Mouse (Mus musculus) hindbrain, embryonic 11.5 days (tissue): Measurements from ENCODE around the gene Slc7a6. TPM values are rescaled to one million over a fixed set of nuclear protein-coding genes. Genes with fewer than 3 reads are reported as not detected.

ENCODE experiments used
- ATAC-seq: fragments of 200-750 bp; cut with Nextera tagmentation; 2 replicates; pipeline ENCODE4 v1.8.0; 2017; ENCODE audit warnings: mild to moderate bottlenecking, moderate TSS enrichment, moderate library complexity; ENCODE audit not compliant: low FRiP score
- DNase-seq: peaks from one replicate; pipeline ENCODE4 v3.0.0-alpha.2; 2015; ENCODE audit warnings: low spot score
- H3K27ac ChIP-seq: fragments of 300-500 bp; sonication (generic); 2 replicates; pipeline ENCODE4 v1.5.1; 2014; ENCODE audit warnings: mild to moderate bottlenecking, low read depth, low read length
- H3K27me3 ChIP-seq: fragments of 300-500 bp; sonication (generic); 2 replicates; pipeline ENCODE4 v1.6.1; 2014; ENCODE audit warnings: mild to moderate bottlenecking, low read length, moderate library complexity, mixed read lengths; ENCODE audit not compliant: control insufficient read depth, insufficient read depth
- H3K36me3 ChIP-seq: fragments of 300-500 bp; sonication (generic); 2 replicates; pipeline ENCODE4 v1.6.1; 2014; ENCODE audit warnings: mild to moderate bottlenecking, low read length, moderate library complexity, mixed read lengths; ENCODE audit not compliant: control insufficient read depth, insufficient read depth
- H3K4me1 ChIP-seq: fragments of 300-500 bp; sonication (generic); replicated peaks from 2 replicates; pipeline ENCODE4 v1.6.1; 2014; ENCODE audit warnings: low read length, mixed read lengths; ENCODE audit not compliant: control insufficient read depth, insufficient read depth
- H3K4me2 ChIP-seq: fragments of 300-500 bp; sonication (generic); replicated peaks from 2 replicates; pipeline ENCODE4 v1.6.1; 2014; ENCODE audit warnings: mild to moderate bottlenecking, low read depth, low read length
- H3K4me3 ChIP-seq: fragments of 300-500 bp; sonication (generic); 2 replicates; pipeline ENCODE4 v1.5.1; 2014; ENCODE audit warnings: low read depth, low read length
- H3K9ac ChIP-seq: fragments of 300-500 bp; sonication (generic); 2 replicates; pipeline ENCODE4 v1.6.1; 2014; ENCODE audit warnings: low read depth, low read length
- H3K9me3 ChIP-seq: fragments of 300-500 bp; sonication (generic); 2 replicates; pipeline ENCODE4 v1.6.1; 2016; ENCODE audit warnings: low read length; ENCODE audit not compliant: control insufficient read depth
- WGBS: fragments of 180-500 bp; shearing (Covaris S2); extraction: QIAGEN DNeasy Blood & Tissue Kit; methylation state at CpG from one replicate; pipeline ENCODE4 v1.1.7; 2014; 5-methylcytosine and 5-hydroxymethylcytosine counted together
- polyA plus RNA-seq: library from polyadenylated mRNA; unstranded; fragments of >200 nt; fragmentation: Nextera tagmentation; extraction: Ambion mirVana; gene quantifications from 2 replicates; pipeline ENCODE4 v1.2.1, GENCODE M21; 2014

Gene Slc7a6
- polyA plus RNA-seq, 1 experiment from 2014 or later, result 84.4 TPM

- Histone ChIP-seq H3K4me3 (peak overlapping the region; percentile 87), H3K36me3 (no peaks in the 10 kb centered on the region), H3K9me3 (no peaks in the 10 kb centered on the region), H3K27me3 (no peaks in the 10 kb centered on the region), H3K4me2 (peak overlapping the region; percentile 86), H3K4me1 (peaks cover 3% of the 10 kb centered on the region; the same call in 1 of the 2 replicates), H3K9ac (peak overlapping the region; percentile 95), H3K27ac (peak overlapping the region; percentile 81)
- DNase-seq, result peak; percentile 78
- 2% methylated on average over 53 of the region's 54 CpGs for WGBS
- peak; percentile 79 for ATAC-seq
Measured at GRCm38 (mm10) chr8:106169017-106169933, 618 bp downstream of the Slc7a6 start.

- Histone ChIP-seq H3K27ac (no peak overlapping the region), H3K4me3 (peak overlapping the region; percentile 87), H3K4me1 (peaks cover 3% of the 10 kb centered on the region; the same call in 1 of the 2 replicates), H3K4me2 (peak overlapping the region; percentile 86), H3K9me3 (no peaks in the 10 kb centered on the region), H3K36me3 (no peaks in the 10 kb centered on the region), H3K9ac (peak overlapping the region; percentile 95), H3K27me3 (no peaks in the 10 kb centered on the region)
- WGBS, result 50% methylated on average over 6 of the region's 6 CpGs
- DNase-seq, result no peak
- ATAC-seq, result no peak
Measured at GRCm38 (mm10) chr8:106169934-106170480, 1.4 kb downstream of the Slc7a6 start.

DNA sequence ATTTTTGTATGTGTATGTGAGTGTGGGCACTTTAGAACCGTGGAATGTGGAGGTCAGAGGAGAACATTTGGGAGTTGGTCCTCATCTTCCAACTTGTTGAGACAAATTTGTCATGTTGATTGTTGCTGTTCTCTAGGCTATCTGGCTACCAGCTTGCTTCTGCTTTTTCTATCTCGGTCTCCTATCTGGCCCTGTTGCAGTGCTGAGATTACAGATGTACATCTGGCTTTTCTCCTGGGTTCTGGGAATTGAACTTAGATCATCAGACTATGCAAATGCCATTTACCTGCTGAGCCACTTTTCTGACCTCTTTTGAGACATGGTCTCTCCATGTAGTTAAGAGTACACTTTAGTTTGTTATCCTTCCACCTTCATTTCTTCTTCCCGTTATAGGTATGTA lies 4.9 kb downstream of the Slc7a6 start:
- H3K36me3 ChIP-seq, result no peaks in the 10 kb centered on the region
- H3K27ac ChIP-seq, result no peak overlapping the region
- H3K4me3 ChIP-seq, result no peak overlapping the region
- no peak overlapping the region for H3K9ac ChIP-seq
- DNase-seq, result no peak
- no peaks in the 10 kb centered on the region for H3K9me3 ChIP-seq
- ATAC-seq, result no peak
- H3K27me3 ChIP-seq, result no peaks in the 10 kb centered on the region
- no peak overlapping the region for H3K4me2 ChIP-seq
- H3K4me1 ChIP-seq, result no peaks in the 10 kb centered on the region
- 92% methylated on average over 3 of the region's 3 CpGs for WGBS

- Histone ChIP-seq H3K9me3 (no peaks in the 10 kb centered on the region), H3K9ac (no peak overlapping the region), H3K27ac (no peak overlapping the region), H3K27me3 (no peaks in the 10 kb centered on the region), H3K4me1 (no peaks in the 10 kb centered on the region), H3K36me3 (no peaks in the 10 kb centered on the region), H3K4me3 (no peak overlapping the region), H3K4me2 (no peak overlapping the region)
- WGBS, result 38% methylated on average over 1 of the region's 1 CpGs
- DNase-seq, result no peak
- ATAC-seq, result no peak
Measured at GRCm38 (mm10) chr8:106176891-106177290, 8.2 kb downstream of the Slc7a6 start.

GRCm38 (mm10) chr8:106177594-106177993 lies 8.9 kb downstream of the Slc7a6 start:
- WGBS, result 73% methylated on average over 1 of the region's 1 CpGs
- Histone ChIP-seq H3K36me3 (no peaks in the 10 kb centered on the region), H3K27ac (no peak overlapping the region), H3K4me1 (no peaks in the 10 kb centered on the region), H3K27me3 (no peaks in the 10 kb centered on the region), H3K9ac (no peak overlapping the region), H3K4me2 (no peak overlapping the region), H3K9me3 (no peaks in the 10 kb centered on the region), H3K4me3 (no peak overlapping the region)
- ATAC-seq, result no peak
- DNase-seq, result no peak

DNA sequence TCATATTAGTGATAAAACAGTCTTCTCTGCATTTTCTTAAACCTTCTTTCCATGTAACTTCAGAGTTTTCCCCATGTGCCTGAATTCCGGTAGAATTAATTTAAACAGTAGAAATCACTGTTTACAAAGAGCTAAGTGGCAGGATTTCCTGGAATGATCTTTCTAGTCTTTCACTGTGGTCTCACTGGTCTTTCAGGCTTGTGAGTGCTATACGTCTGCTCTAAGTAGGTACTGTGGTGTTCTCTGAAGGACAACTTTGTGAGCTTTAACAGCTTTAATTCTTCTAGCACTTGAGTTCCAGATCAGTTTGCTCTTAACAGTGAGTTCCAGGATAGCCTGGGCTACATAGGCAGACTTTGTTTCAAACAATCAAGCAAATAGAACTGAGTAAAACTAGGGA lies 9.8 kb downstream of the Slc7a6 start:
- ATAC-seq, result no peak
- no peaks in the 10 kb centered on the region for H3K9me3 ChIP-seq
- no peaks in the 10 kb centered on the region for H3K27me3 ChIP-seq
- no peak for DNase-seq
- no peaks in the 10 kb centered on the region for H3K36me3 ChIP-seq
- H3K4me1 ChIP-seq, result no peaks in the 10 kb centered on the region
- H3K4me3 ChIP-seq, result no peak overlapping the region
- H3K27ac ChIP-seq, result no peak overlapping the region
- H3K9ac ChIP-seq, result no peak overlapping the region
- no peak overlapping the region for H3K4me2 ChIP-seq
- WGBS, result 79% methylated on average over 2 of the region's 2 CpGs

- no peak for ATAC-seq
- Histone ChIP-seq H3K4me3 (no peak overlapping the region), H3K36me3 (no peaks in the 10 kb centered on the region), H3K9me3 (no peaks in the 10 kb centered on the region), H3K27ac (no peak overlapping the region), H3K27me3 (no peaks in the 10 kb centered on the region), H3K4me1 (no peaks in the 10 kb centered on the region), H3K9ac (no peak overlapping the region), H3K4me2 (no peak overlapping the region)
- 88% methylated on average over 8 of the region's 8 CpGs for whole genome bisulfite sequencing
- DNase-seq, result no peak
Measured at GRCm38 (mm10) chr8:106185628-106186270, 17.1 kb downstream of the Slc7a6 start.

DNA sequence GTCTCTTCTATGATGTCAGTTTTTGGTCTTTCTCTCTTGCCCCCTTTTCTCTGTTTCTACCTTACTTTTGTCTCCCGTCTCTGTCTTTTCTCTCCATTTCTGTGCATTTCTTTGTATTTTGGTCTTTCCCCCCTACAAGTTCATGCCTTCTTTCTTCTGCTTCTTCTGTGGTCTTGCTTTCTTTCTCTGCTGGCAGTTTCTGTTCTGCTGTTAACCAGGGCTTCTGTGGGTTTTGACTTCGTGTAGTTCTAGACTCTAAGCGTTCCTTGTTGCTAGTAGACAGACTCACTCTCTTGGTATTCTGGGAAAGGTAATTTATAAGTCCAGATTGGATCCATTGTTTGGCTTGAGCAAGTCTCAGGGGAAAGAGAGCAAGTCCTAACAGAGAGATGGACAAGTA lies 17.7 kb downstream of the Slc7a6 start:
- no peak overlapping the region for H3K4me3 ChIP-seq
- no peak overlapping the region for H3K9ac ChIP-seq
- 93% methylated on average over 3 of the region's 3 CpGs for WGBS
- no peak overlapping the region for H3K4me2 ChIP-seq
- no peak for DNase-seq
- ATAC-seq, result no peak
- H3K9me3 ChIP-seq, result no peaks in the 10 kb centered on the region
- H3K27me3 ChIP-seq, result no peaks in the 10 kb centered on the region
- H3K4me1 ChIP-seq, result no peaks in the 10 kb centered on the region
- no peak overlapping the region for H3K27ac ChIP-seq
- H3K36me3 ChIP-seq, result no peaks in the 10 kb centered on the region
